Mouse (Mus musculus) ES-E14 (cell line): ENCODE results near the gene Bclaf1. TPM values are rescaled to one million over a fixed set of nuclear protein-coding genes. Genes with fewer than 3 reads are reported as not detected.

ENCODE experiments used
- DNase-seq: peaks from one replicate; pipeline ENCODE4 v3.0.0-alpha.2; 2013; ENCODE audit warnings: low read depth, low spot score
- H3K27ac ChIP-seq: 2 replicates; pipeline ENCODE4 v1.5.1; 2012; ENCODE audit warnings: low read depth, mild to moderate bottlenecking, low read length, moderate library complexity, mixed read lengths; ENCODE audit not compliant: poor library complexity, insufficient read depth, severe bottlenecking
- H3K36me3 ChIP-seq: 2 replicates; pipeline ENCODE4 v1.6.1; 2012; ENCODE audit warnings: mild to moderate bottlenecking, low read length, moderate library complexity, mixed read lengths; ENCODE audit not compliant: control insufficient read depth, poor library complexity, insufficient read depth, severe bottlenecking
- H3K4me1 ChIP-seq, 2 experiments: fragments of 150-350 bp in 1 of 2; sonication (generic) in 1 of 2; 2 replicates each; pipeline ENCODE4 v1.6.1; 2012; ENCODE audit warnings: low read length in 2 of 2, mild to moderate bottlenecking in 1 of 2, mixed read lengths in 1 of 2; ENCODE audit not compliant: control insufficient read depth in 2 of 2, insufficient read depth in 2 of 2, poor library complexity in 1 of 2
- H3K4me3 ChIP-seq, 2 experiments: fragments of 150-350 bp in 1 of 2; sonication (generic) in 1 of 2; 2 replicates each; pipeline ENCODE4 v1.5.1; 2012; ENCODE audit warnings: low read length in 2 of 2, low read depth in 1 of 2, mild to moderate bottlenecking in 1 of 2, mixed read lengths in 1 of 2; ENCODE audit not compliant: insufficient read depth in 1 of 2, poor library complexity in 1 of 2, severe bottlenecking in 1 of 2
- H3K9ac ChIP-seq: 2 replicates; pipeline ENCODE4 v1.6.1; 2012; ENCODE audit warnings: low read depth, mild to moderate bottlenecking, low read length, mixed read lengths; ENCODE audit not compliant: poor library complexity, insufficient read depth, severe bottlenecking
- H3K9me3 ChIP-seq: fragments of 150-350 bp; sonication (generic); 2 replicates; pipeline ENCODE4 v1.6.1; 2012; ENCODE audit warnings: low read depth, mild to moderate bottlenecking, low read length; ENCODE audit not compliant: control insufficient read depth, insufficient read depth
- CHD2 ChIP-seq: IDR thresholded peaks from 2 replicates; pipeline ENCODE4 v1.6.1; 2014; ENCODE audit warnings: mild to moderate bottlenecking, low read depth, low read length, inconsistent platforms
- HCFC1 ChIP-seq: IDR thresholded peaks from 2 replicates; pipeline ENCODE4 v1.6.1; 2012; ENCODE audit warnings: low read length, inconsistent platforms, borderline replicate concordance; ENCODE audit not compliant: insufficient read depth
- MAFK ChIP-seq: IDR thresholded peaks from 2 replicates; pipeline ENCODE4 v1.6.1; 2014; ENCODE audit warnings: mild to moderate bottlenecking, low read depth, low read length, inconsistent platforms; ENCODE audit not compliant: insufficient read depth
- ZC3H11A ChIP-seq: IDR thresholded peaks from 2 replicates; pipeline ENCODE4 v1.6.1; 2012; ENCODE audit warnings: low read depth, mild to moderate bottlenecking, inconsistent platforms, low read length, borderline replicate concordance
- ZNF384 ChIP-seq: IDR thresholded peaks from 2 replicates; pipeline ENCODE4 v1.6.1; 2012; ENCODE audit warnings: low read depth, low read length, inconsistent platforms
- in situ Hi-C, 2 experiments: fragments of 600-800 bp; cut with MboI; formaldehyde crosslinking; loops; one replicate each; pipeline ENCODE4 v1.15.1; 2025; ENCODE audit warnings: low sequenced_read_pairs in 2 of 2, inconsistent platforms in 1 of 2; ENCODE audit not compliant: unreplicated experiment in 2 of 2
- total RNA-seq: library from RNA; depleted of rRNA; stranded (reverse); fragments of 300-350 nt; gene quantifications from 2 replicates; pipeline ENCODE4 v1.2.3, GENCODE M21; 2012

Bclaf1 gene
- total RNA-seq, 1 experiment: 174 TPM

GRCm38 (mm10) chr10:20347285-20348214, 35.3 kb downstream of the Bclaf1 start, which contains the start of gene Mtfr2:
Gene Mtfr2 (plus strand): TSS chr10:20347770.
- Histone ChIP-seq H3K36me3 (peaks cover 14% of the 10 kb centered on the region), H3K9me3 (no peaks in the 10 kb centered on the region), H3K4me3 (peak within 1 kb of the TSS; percentile 73 to 84), H3K9ac (peak within 1 kb of the TSS; percentile 94), H3K4me1 (0 out of 4 replicates have a peak, but pooled peaks cover 0 to 2% of the 10 kb centered on the region in 2 experiments), H3K27ac (no peak within 1 kb of the TSS; the same call in 1 of the 2 replicates)
- TF ChIP-seq CHD2: no peak
- no peak for TF ChIP-seq ZNF384
- no peak for TF ChIP-seq HCFC1
- TF ChIP-seq ZC3H11A: no peak
- TF ChIP-seq MAFK: no peak
- peak; percentile 98 for DNase-seq
- in situ Hi-C loops: no loop called here

GRCm38 (mm10) chr10:20348894-20349293, 36.6 kb downstream of the Bclaf1 start:
- H3K9ac ChIP-seq: no peak overlapping the region
- H3K4me3 ChIP-seq: no peak overlapping the region
- H3K36me3 ChIP-seq: peaks cover 11% of the 10 kb centered on the region
- DNase-seq: no peak
- no peak for TF ChIP-seq ZNF384
- no peak for TF ChIP-seq CHD2
- no peak for TF ChIP-seq HCFC1
- TF ChIP-seq MAFK: no peak
- no peak for TF ChIP-seq ZC3H11A
- no peak overlapping the region for H3K27ac ChIP-seq
- H3K4me1 ChIP-seq: 0 out of 4 replicates have a peak, but pooled peaks cover 0 to 2% of the 10 kb centered on the region in 2 experiments
- H3K9me3 ChIP-seq: no peaks in the 10 kb centered on the region
- in situ Hi-C loops: no loop called here

- peak; percentile 72 for TF ChIP-seq ZC3H11A
- TF ChIP-seq MAFK: no peak
- no peak for TF ChIP-seq CHD2
- TF ChIP-seq HCFC1: no peak
- no peak for TF ChIP-seq ZNF384
- no peak overlapping the region for H3K9ac ChIP-seq
- H3K9me3 ChIP-seq: no peaks in the 10 kb centered on the region
- DNase-seq: no peak
- H3K4me1 ChIP-seq: 0 out of 4 replicates have a peak, but pooled peaks cover 0 to 2% of the 10 kb centered on the region in 2 experiments
- no peak overlapping the region for H3K4me3 ChIP-seq
- peaks cover 9% of the 10 kb centered on the region for H3K36me3 ChIP-seq
- in situ Hi-C loops: loop anchor here in 1 of 2 experiments (25.0 kb wide), 1 partner anchor 576 kb away; no protein-coding TSS in a partner anchor
- no peak overlapping the region for H3K27ac ChIP-seq
Measured at GRCm38 (mm10) chr10:20361542-20362449, 49.5 kb downstream of the Bclaf1 start.

GRCm38 (mm10) chr10:20362450-20363118, 50.3 kb downstream of the Bclaf1 start:
- H3K4me1 ChIP-seq: 0 out of 4 replicates have a peak, but pooled peaks cover 0 to 2% of the 10 kb centered on the region in 2 experiments
- no peak overlapping the region for H3K9ac ChIP-seq
- no peak overlapping the region for H3K27ac ChIP-seq
- peaks cover 6% of the 10 kb centered on the region for H3K36me3 ChIP-seq
- no peak overlapping the region for H3K4me3 ChIP-seq
- no peak for DNase-seq
- in situ Hi-C loops: loop anchor here in 1 of 2 experiments (25.0 kb wide), 1 partner anchor 575 kb away; no protein-coding TSS in a partner anchor
- TF ChIP-seq ZNF384: no peak
- TF ChIP-seq MAFK: no peak
- no peak for TF ChIP-seq HCFC1
- TF ChIP-seq ZC3H11A: no peak
- TF ChIP-seq CHD2: no peak
- no peaks in the 10 kb centered on the region for H3K9me3 ChIP-seq
